Mouse (Mus musculus): ENCODE data around the gene Pusl1. TPM values are rescaled to one million over a fixed set of nuclear protein-coding genes. Genes with fewer than 3 reads are reported as not detected.

Gene Pusl1
- polyA plus RNA-seq, 1 experiment from 2014 or later = 55.9 TPM

DNA sequence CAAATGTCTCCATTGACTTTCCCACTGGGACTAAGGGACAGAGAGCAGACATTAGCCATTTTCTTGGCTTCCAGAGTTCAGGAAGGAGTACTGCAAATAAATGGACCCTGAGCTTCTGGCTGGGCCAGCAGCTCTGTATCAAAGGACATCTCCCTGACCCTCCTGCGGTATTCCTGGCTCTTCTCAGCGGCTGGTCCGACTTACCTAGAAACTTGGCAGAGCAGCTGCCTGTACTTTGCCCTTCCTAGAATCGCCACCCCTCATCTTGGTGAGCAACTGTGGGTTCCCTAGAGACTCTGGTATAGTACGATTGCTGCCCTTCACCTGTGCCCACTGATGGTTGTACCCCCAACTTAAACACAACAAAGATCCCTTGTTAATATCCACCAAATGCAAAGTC lies 48.4 kb downstream of the Pusl1 start:
- no peak overlapping the region for H3K4me3 ChIP-seq (ENCODE audit: low read depth, low read length)
- H3K9ac ChIP-seq (ENCODE audit: low read length) = no peak overlapping the region
- no peaks in the 10 kb centered on the region for H3K27me3 ChIP-seq (replicated peaks; ENCODE audit: control insufficient read depth, insufficient read depth, low read length)
- no peak for DNase-seq (ENCODE audit: low spot score)
- H3K27ac ChIP-seq (ENCODE audit: low read depth) = no peak overlapping the region
- ATAC-seq (replicated peaks; ENCODE audit: low FRiP score, low TSS enrichment, low read depth) = no peak
- H3K9me3 ChIP-seq (ENCODE audit: control insufficient read depth, low read length) = no peaks in the 10 kb centered on the region
- peaks cover 36% of the 10 kb centered on the region for H3K4me1 ChIP-seq (replicated peaks; ENCODE audit: control insufficient read depth, insufficient read depth, low read length)
- no peak overlapping the region for H3K4me2 ChIP-seq (ENCODE audit: low read length)
- 93% methylated on average over 5 of the region's 5 CpGs for WGBS
- peaks cover 17% of the 10 kb centered on the region for H3K36me3 ChIP-seq (ENCODE audit: control insufficient read depth, insufficient read depth, low read length)

DNA sequence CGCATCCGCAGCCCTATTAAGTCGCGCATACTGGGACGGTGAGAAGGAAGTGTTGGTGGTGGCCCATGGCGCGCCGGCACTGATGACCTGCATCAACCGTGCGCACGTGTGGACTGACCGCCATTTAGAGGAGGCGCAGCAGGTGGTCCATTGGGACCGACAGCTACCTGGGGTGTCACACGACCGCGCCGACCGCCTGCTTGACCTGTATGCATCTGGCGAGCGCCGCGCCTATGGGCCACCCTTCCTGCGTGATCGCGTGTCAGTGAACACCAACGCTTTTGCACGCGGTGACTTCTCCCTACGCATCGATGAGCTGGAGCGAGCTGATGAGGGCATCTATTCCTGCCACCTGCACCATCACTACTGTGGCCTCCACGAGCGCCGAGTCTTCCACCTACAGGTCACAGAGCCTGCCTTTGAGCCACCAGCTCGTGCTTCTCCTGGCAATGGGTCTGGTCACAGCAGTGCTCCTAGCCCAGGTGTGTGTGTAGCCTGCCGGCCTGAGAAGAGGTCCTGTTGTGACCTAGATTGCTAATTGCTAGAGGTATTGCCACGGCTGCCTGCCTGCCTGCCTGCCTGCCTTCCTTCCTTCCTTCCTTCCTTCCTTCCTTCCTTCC lies 49.8 kb downstream of the Pusl1 start:
- Histone ChIP-seq H3K27me3 (replicated peaks; ENCODE audit: control insufficient read depth, insufficient read depth, low read length) (no peaks in the 10 kb centered on the region), H3K36me3 (ENCODE audit: control insufficient read depth, insufficient read depth, low read length) (peaks cover 17% of the 10 kb centered on the region), H3K9ac (ENCODE audit: low read length) (no peak overlapping the region), H3K9me3 (ENCODE audit: control insufficient read depth, low read length) (no peaks in the 10 kb centered on the region), H3K4me1 (replicated peaks; ENCODE audit: control insufficient read depth, insufficient read depth, low read length) (peaks cover 41% of the 10 kb centered on the region), H3K4me2 (ENCODE audit: low read length) (peak overlapping the region; percentile 95), H3K4me3 (ENCODE audit: low read depth, low read length) (peak overlapping the region; percentile 43; the same call in 1 of the 2 replicates), H3K27ac (ENCODE audit: low read depth) (no peak overlapping the region)
- ATAC-seq (replicated peaks; ENCODE audit: low FRiP score, low TSS enrichment, low read depth) (0 out of 2 replicates have a peak, but pooled peaks have one; percentile 4), DNase-seq (ENCODE audit: low spot score) (no peak)
- 41% methylated on average over 38 of the region's 38 CpGs for WGBS

DNA sequence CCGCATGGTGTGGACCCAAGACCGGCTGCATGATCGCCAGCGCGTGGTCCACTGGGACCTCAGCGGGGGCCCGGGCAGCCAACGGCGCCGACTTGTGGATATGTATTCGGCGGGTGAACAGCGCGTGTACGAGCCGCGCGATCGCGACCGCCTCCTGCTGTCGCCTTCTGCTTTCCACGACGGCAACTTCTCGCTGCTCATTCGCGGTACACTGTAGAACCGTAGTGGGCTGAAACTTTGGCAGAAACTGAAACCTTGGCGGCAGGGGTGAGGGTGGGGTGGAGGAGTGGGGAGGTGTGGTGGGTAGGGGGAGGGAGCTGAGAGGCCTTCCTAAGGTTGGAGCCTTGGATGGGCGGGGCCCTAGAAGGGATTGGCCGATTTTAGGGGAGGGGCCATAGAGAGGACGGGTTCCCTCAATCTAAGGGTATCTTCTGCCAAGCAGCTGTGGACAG lies 50.6 kb downstream of the Pusl1 start:
- WGBS = under 1% methylated on average over 32 of the region's 32 CpGs
- DNase-seq (ENCODE audit: low spot score) = peak; percentile 75
- H3K27me3 ChIP-seq (replicated peaks; ENCODE audit: control insufficient read depth, insufficient read depth, low read length) = no peaks in the 10 kb centered on the region
- peak overlapping the region; percentile 87; the same call in 1 of the 2 replicates for H3K27ac ChIP-seq (ENCODE audit: low read depth)
- H3K4me1 ChIP-seq (replicated peaks; ENCODE audit: control insufficient read depth, insufficient read depth, low read length) = peaks cover 37% of the 10 kb centered on the region
- H3K9ac ChIP-seq (ENCODE audit: low read length) = peak overlapping the region; percentile 51
- peak; percentile 69 for ATAC-seq (replicated peaks; ENCODE audit: low FRiP score, low TSS enrichment, low read depth)
- peak overlapping the region; percentile 43 for H3K4me3 ChIP-seq (ENCODE audit: low read depth, low read length)
- H3K4me2 ChIP-seq (ENCODE audit: low read length) = peak overlapping the region; percentile 95
- peaks cover 17% of the 10 kb centered on the region for H3K36me3 ChIP-seq (ENCODE audit: control insufficient read depth, insufficient read depth, low read length)
- H3K9me3 ChIP-seq (ENCODE audit: control insufficient read depth, low read length) = no peaks in the 10 kb centered on the region

DNA sequence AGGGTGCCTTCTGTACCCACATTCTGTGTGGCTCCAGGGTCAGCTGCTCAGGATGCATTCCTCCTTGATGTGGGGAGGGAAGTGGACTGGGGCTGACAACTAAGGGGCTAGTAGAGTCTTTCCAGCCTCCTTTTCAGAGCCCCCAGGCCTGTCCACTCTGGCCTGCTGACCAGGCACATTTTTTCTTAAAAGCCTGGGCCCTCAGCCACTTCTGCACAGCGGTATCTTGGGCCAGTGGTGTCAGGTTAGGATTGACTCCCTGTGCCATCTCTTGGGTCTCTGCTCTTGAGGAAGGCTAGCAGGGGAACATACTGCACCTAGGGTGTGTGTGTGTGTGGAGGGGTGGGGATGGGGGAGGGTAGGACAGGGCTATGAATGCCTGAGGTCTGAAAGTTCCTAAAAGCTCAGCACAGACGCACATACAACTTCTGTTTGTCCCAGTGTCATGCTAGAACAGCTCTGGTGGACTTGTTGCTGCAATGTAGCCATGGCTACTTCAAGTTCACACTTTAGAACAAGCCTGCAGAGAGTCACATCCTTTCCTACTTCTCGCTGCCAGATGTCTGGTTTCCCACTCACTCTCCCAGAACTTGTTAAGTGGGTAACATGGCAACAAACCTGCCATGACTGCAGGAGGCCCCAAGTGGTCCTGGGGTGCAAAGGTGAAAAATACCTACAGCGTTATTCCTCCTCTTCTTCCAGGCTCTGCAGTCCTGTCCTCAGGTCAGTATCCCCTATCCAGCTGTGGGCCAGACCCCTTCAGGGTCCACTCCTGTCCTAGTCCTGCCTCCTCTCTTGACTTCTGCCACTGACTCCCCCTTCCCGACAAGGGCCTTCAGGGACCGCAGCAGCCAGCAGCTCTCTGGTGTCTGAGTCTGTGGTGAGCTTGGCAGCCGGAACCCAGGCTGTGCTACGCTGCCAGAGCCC lies 51.2 kb downstream of the Pusl1 start:
- Histone ChIP-seq H3K4me1 (replicated peaks; ENCODE audit: control insufficient read depth, insufficient read depth, low read length) (peaks cover 37% of the 10 kb centered on the region), H3K9ac (ENCODE audit: low read length) (peak overlapping the region; percentile 51), H3K27ac (ENCODE audit: low read depth) (peak overlapping the region; percentile 87), H3K9me3 (ENCODE audit: control insufficient read depth, low read length) (no peaks in the 10 kb centered on the region), H3K4me3 (ENCODE audit: low read depth, low read length) (peak overlapping the region; percentile 43), H3K36me3 (ENCODE audit: control insufficient read depth, insufficient read depth, low read length) (peaks cover 17% of the 10 kb centered on the region), H3K4me2 (ENCODE audit: low read length) (peak overlapping the region; percentile 95), H3K27me3 (replicated peaks; ENCODE audit: control insufficient read depth, insufficient read depth, low read length) (no peaks in the 10 kb centered on the region)
- ATAC-seq (replicated peaks; ENCODE audit: low FRiP score, low TSS enrichment, low read depth) = peak; percentile 10; the same call in 1 of the 2 replicates
- WGBS = 11% methylated on average over 8 of the region's 8 CpGs
- no peak for DNase-seq (ENCODE audit: low spot score)

DNA sequence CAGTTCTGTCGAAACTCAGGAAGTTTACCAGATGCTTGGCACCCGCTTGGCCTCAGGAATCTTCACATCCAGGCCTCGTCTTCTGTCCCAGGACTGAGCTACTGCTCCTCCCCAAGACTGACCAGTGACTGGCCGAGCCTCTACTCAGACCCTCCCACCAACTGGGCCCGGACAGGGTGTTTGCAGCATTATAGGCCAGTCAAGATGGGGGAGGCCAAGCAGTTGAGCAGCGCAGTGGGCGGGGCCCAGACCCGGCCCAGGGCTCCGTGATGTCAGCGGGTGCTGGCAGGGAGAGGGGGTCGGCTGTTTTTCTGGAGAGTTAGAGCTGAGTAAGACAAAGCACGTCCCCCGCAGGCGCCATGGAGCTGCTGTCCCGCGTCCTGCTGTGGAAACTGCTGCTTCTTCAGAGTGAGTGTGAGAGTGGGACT lies 52.1 kb downstream of the Pusl1 start, which contains the start of gene Mxra8:
Gene Mxra8 (plus strand): TSS at position 198 of the 428 bp plus-strand sequence.
- ATAC-seq (replicated peaks; ENCODE audit: low FRiP score, low TSS enrichment, low read depth) (peak; percentile 76), DNase-seq (ENCODE audit: low spot score) (peak; percentile 75)
- Histone ChIP-seq H3K4me3 (ENCODE audit: low read depth, low read length) (peak within 1 kb of the TSS; percentile 43), H3K4me1 (replicated peaks; ENCODE audit: control insufficient read depth, insufficient read depth, low read length) (peaks cover 37% of the 10 kb centered on the region), H3K9me3 (ENCODE audit: control insufficient read depth, low read length) (no peaks in the 10 kb centered on the region), H3K9ac (ENCODE audit: low read length) (peak within 1 kb of the TSS; percentile 51), H3K36me3 (ENCODE audit: control insufficient read depth, insufficient read depth, low read length) (peaks cover 17% of the 10 kb centered on the region), H3K27me3 (replicated peaks; ENCODE audit: control insufficient read depth, insufficient read depth, low read length) (no peaks in the 10 kb centered on the region), H3K4me2 (ENCODE audit: low read length) (peak within 1 kb of the TSS; percentile 95), H3K27ac (ENCODE audit: low read depth) (peak within 1 kb of the TSS; percentile 87)
- 3% methylated on average over 16 of the region's 16 CpGs for whole genome bisulfite sequencing

DNA sequence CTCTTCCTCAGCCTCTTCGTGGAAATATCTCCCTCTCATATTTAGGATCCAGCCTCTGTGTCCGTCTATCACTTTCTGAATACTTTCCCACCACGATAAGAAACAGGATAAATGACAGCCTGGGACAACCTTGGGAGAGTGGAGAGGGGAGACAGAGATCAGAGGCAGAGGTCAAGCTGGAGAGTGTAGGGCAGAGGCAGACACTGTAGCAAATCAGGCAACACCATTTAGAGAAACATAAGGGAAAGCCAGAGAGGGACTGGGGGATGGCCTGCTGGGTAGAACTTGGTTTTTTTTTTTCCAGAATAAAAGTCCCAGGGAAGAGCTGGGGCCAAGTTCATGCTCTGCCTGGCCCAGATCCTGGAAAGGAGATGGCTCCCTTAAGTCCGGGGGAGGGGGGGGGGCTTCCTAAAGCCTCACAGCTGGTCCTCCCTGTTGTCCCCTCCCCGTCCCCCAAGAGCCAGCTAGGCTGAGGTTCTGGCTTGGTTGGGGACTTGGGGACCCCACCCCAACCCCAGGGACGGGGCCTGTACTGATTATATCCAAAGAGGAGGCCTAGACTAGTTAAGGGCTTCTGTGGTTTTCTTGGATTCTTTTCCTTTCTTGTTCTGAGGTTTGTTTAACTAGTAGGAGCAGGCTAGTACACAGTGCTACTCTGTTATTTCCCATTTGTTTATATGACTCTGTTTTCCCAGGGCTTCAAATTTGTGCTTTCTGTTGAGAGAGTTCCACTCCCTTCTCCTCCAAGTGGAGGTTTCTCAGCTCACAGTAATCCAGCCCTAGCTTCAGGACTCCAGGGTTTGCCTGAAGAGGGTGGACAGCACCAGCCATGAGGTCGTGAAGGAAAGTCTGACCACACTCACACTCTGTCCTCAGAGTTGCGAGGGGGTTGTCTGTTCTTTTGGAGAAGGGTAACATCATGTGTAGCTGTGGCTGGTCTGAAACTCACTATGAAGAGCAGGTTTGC lies 53.1 kb downstream of the Pusl1 start:
- 0 out of 2 replicates have a peak overlapping the region, but pooled peaks have one; percentile 15 for H3K4me2 ChIP-seq (ENCODE audit: low read length)
- peak overlapping the region; percentile 87 for H3K27ac ChIP-seq (ENCODE audit: low read depth)
- peaks cover 12% of the 10 kb centered on the region for H3K36me3 ChIP-seq (ENCODE audit: control insufficient read depth, insufficient read depth, low read length)
- H3K4me3 ChIP-seq (ENCODE audit: low read depth, low read length) = no peak overlapping the region
- ATAC-seq (replicated peaks; ENCODE audit: low FRiP score, low TSS enrichment, low read depth) (no peak), DNase-seq (ENCODE audit: low spot score) (no peak)
- no peaks in the 10 kb centered on the region for H3K9me3 ChIP-seq (ENCODE audit: control insufficient read depth, low read length)
- H3K9ac ChIP-seq (ENCODE audit: low read length) = no peak overlapping the region
- H3K27me3 ChIP-seq (replicated peaks; ENCODE audit: control insufficient read depth, insufficient read depth, low read length) = no peaks in the 10 kb centered on the region
- WGBS = 38% methylated on average over 8 of the region's 8 CpGs
- H3K4me1 ChIP-seq (replicated peaks; ENCODE audit: control insufficient read depth, insufficient read depth, low read length) = peaks cover 42% of the 10 kb centered on the region

Measured in intestine, embryonic 14.5 days (tissue).